Mouse (Mus musculus) CD8-positive naive resting alpha-beta T cell, adult 2 months (primary cell): Measurements from ENCODE around the gene Pomp.

ENCODE experiments used
- DNase-seq, 2 experiments: peaks; one replicate each; pipeline ENCODE4 v3.0.0; 2022; ENCODE audit warnings: low read depth in 2 of 2, low spot score in 2 of 2

Pomp gene

DNA sequence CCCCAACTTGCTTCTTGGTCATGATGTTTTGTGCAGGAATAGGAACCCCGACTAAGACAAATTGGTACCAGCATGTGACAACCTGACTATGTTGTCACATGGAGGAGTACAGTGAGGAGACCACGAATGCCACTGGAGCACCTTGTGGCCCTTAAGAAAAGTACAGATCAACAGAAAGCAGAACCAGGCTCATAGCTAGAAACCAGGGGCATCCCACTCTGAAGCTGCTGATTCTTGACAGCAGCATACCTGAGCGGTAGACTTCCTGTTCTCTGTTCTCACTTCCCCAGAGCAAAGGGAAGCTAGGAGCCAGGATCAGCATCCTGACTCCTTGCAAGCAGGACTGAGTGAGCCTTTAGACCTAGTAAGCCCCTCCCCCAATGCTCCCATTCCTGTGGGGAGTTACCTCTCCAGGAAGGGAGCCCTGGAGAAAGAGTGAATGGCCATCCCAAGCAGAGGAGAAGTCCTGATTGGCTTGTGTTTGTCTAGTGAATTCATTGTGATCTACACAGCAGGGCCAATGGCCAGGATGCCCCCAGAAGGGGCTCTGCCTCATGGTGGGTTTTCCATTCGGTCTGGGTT is 38.8 kb downstream of the Pomp start:
- no peak for DNase-seq

DNA sequence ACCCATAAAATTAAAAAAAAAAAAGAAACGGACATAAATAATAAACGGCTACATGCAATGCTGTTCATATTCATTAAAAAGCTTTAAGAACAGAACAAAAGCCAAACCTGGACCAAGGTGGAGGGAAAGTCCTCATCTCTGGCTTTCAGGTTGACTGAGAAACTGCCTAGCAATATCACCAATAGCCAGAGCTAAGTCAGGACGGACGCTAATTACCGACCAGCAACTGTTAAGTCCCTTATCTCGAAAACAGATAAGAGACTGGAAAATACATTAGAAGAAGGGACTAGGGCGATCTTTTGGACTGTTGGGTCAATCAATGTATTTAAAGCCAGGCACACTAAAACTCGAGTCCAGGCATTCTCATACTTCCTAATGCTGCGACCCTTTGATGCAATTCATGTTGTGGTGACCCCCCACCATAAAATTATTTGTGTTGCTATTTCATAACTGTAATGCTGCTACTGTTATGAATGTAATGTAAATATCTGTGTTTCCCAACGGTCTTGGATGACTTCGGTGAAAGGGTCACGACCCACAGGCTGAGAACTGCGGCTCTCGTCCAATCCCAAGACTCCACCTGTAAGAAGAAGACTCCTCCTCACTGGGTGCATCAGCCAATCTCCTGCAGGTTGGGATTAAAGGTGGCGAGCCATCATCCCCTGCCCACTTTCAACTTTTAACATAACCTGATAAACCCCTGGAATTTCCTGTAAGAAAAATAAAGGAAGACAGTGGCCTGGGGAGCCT is 41.9 kb downstream of the Pomp start:
- no peak for DNase-seq

DNA sequence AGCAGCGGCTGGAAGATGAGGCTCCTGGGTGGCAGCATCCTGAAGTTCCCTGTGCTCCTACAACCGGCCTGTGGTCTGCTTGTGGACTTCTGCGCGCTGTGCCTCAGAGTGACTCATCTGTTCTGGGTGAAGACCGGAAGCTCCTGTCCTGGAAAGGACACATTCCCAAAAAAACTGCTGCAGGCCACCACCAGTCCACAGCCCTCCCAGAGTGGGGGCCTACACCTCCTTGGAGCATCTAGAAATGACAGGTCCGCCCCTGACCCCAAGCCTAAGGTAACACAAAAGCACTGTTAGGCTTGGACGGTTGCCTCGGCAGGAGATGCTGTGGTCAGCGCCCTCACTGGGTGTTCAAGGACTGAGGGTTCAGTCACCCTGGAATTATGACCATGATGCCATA is 42.9 kb downstream of the Pomp start:
- DNase-seq = no peak

DNA sequence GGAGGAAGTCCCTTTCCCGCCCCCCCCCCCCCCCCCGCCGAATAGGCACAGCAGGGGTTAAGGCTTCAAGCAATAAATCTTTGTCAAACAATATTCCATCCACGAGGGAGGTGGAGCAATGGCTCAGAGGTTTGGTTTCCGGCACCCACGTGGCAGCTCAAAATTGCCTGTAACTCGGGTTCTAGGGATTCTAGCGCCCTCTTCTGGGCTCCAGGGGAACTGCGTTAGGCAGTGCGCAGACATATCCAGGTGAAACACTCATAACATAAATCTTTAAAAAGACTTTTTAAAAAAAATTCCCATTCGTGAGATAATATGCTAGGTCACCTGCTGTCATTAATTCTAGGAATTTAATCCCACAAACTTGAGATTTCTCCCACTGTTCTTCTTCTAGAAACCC is 46.9 kb downstream of the Pomp start:
- no peak for DNase-seq

DNA sequence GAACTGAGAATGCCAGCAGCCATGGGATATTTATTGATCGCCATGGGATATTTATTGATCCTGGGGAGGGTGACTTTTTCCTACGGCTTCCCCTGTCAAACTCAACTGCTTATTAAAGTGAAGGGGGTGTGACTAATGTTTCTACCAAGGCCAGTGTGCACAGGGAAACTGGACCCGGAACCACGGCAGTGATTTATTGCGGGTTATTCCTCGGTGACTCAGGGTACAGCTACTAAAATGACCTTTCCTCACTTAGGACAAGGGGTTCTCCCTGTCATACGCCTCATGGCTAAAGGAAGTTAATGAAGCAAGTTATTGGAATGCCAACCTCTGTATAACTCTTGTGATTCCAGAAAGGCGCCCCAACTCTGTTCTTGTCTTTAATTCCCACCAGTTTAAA is 47.6 kb downstream of the Pomp start:
- no peak for DNase-seq

DNA sequence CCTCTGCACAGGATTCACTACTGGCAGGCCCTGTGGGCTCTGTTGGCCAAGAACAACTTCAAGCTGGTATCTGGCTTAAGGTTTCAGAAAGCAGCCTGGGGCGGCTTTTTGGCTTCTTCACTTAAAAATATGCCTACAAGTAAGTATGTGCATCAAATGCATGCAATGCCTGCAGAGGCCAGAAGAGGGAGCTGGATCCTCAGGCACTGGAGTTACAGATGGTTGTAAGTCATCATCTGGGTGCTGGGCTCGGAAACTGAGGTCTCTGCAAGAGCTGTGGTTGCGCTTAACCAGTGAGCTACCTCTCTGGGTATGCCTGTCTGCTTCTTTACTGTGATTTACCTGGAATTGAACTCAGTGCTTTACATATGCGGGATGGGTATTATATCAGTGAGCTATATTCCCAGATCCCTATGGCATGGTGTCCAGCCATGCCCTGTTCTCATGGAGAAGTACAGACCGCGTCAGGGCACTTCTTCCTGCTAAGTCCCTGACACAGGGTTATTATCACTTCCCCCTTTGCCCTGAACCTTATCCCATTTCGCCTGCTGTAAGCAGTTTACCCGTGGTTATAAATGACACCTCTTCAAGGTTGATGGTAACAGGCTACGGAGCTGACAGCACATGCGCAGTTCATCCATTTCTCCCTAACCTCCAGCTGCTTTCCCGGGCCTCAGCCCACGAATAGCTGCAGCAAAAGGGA is 50.7 kb downstream of the Pomp start:
- DNase-seq = no peak

DNA sequence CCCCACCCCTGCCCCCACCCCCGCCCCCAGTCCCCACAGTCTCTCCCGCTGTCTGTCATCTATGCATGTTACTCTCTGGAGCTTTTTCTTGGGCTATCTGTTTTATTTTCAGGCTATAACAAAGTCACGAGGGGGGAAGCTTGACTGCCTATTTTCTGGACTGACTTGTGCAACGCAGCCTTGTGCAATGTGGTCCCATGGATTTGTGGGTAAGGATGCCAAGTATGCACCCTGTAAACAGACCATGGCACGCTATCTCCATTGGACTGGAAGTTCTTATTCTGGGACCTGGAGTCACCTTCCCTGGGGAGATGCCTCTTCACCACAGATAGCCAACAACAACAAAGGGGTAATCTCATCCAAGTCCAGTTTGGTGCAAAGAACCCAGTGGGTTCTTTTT is 51.5 kb downstream of the Pomp start:
- no peak for DNase-seq

DNA sequence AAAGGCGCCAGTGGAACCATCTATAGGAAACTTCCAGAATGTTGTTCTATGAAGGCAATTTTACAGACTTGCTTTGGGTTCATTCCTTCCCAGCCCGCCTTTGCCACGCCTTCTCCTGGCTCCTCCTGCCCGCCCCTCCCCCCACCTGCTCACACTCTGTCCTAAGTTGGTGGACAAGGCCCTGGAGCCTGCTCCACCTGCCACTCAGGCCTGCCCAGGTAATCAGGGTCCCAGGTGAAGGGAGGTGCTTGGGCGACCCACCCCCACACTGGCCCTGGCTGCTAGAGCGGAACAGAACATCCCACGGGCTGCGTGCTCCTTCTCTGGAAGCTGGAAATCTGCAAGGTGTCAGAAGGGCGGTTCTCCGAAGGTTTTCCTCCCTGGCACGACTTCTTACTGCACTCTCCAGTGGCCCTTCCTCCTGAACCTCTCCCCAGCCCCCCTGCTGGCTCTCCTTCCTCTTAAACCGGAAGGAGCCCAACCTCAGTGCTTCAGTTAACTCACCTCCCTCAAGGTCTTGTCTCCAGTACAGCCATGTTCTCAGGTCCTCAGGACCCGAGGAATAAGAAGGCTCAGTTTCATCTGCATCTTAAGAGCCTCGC is 53.1 kb downstream of the Pomp start:
- DNase-seq = no peak

DNA sequence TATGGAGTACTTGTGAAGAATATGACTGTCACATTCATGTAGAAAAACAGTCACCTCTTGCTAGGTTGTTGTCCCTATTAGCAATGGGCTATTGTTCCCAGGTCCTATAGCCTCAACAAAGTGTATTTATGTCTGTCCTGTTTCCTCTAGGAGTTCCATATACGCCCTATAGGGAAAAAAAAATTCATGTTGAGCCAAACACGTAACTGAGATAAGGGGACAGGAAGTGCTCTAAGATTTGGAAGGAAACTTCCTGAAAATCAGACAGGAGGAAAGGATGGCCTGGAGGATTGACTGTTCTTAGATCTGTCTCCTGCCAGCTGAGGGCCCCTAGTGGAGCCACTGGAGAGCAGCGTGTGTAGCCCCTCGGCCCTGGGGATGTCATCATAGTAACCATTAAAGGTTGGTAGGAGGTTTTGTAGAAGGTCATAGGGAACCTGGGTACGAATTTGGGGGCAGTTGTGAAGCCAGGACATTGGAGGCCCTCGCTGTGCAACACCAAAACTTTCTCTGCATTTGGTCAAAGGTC is 54.8 kb downstream of the Pomp start:
- DNase-seq = no peak

DNA sequence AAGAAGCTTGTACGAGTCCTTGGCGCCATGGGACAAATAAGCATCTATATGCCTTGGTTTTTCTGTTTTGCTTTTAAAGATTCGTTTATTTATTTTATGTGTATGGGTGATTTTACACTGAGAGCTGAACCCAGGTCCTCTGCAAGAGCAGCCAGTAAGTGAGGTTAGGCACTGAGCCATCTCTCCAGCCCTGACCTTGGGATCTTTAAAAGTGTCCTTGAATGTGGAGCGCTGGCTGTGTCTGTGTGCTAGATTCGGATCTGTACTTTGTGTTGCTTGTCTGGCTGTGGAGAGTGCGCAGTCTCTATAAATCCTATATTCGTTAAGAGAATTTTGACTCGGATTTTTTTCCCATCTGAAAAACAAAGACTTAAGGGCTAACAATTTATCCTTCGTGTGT is 55.9 kb downstream of the Pomp start:
- DNase-seq = no peak

DNA sequence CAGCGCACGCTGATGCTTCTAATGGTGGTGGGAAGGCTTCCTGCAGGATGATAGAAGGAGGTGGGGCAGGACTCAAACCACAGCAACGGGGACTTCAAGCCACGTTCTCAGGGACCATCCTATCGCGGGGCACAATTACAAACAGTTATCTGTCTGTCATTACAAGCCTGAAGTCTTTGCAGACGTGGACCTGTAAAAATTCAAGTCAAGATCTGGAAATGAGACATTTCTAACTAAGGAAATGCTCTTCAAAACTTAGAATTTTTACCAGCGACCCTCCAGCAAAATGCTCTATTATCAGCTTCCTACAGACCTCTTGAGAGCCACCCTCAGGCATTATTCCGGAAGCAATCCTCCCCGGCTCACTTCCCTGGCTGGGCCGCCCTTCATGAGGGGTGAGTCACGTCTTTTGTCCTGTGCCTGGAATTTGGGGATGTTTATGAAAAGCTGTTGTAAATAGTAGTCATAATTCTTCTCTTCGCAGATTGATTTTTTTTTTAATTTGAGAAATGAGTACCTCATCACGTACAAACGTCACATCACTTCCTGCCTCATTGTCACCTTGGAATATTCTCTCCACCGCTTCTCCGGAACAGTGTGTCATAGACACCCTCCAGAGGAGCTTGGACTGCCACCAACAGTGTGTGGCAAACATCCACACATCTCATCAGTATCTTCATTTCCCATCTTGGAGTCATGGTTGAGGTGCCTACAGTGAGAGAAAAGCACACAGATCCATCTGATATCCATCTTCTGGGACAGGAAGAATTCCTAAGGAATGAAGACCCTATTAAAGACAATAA is 58.0 kb downstream of the Pomp start:
- no peak for DNase-seq

DNA sequence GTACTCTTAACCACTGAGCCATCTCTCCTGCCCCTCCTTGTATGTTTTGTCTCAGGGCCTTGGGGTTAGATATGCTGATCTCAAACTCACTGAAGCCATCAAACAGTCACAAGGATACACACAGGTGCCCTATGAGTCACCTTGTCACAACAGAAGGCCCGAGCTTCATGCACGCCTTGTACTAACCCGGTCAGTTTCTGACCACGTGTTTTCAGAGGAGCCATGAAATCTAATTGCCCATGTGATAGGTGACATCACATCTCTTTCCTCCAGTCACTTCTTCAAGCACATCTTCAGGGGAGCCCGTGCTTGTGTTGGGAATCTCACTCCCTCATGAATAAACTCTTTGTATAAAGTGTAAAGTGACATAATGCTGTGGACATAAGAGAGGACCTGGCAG is 64.4 kb downstream of the Pomp start:
- DNase-seq = no peak
